Mouse (Mus musculus) CH12.LX (cell line): ENCODE data around the gene Prkcd.

Source experiments
- CTCF ChIP-seq, 2 experiments: IDR thresholded peaks in 1 of 2; conservative IDR thresholded peaks in 1 of 2; 2 replicates each; pipeline ENCODE4 v1.5.1; 2011 to 2012; ENCODE audit warnings: low read depth in 2 of 2, low read length in 2 of 2, improper control_type of control experiment in 1 of 2, inconsistent platforms in 1 of 2, mild to moderate bottlenecking in 1 of 2, moderate library complexity in 1 of 2
- IRF4 ChIP-seq: IDR thresholded peaks from 2 replicates; pipeline ENCODE4 v1.6.1; 2014; ENCODE audit warnings: low read depth, mild to moderate bottlenecking, inconsistent platforms, low read length, improper control_type of control experiment
- JUND ChIP-seq: conservative IDR thresholded peaks from 2 replicates; pipeline ENCODE4 v1.6.1; 2011; ENCODE audit warnings: low read depth, low read length, improper control_type of control experiment
- MAX ChIP-seq: IDR thresholded peaks from 2 replicates; pipeline ENCODE4 v1.6.1; 2011; ENCODE audit warnings: low read length, improper control_type of control experiment
- MXI1 ChIP-seq: IDR thresholded peaks from 2 replicates; pipeline ENCODE4 v1.6.1; 2011; ENCODE audit warnings: mild to moderate bottlenecking, low read depth, low read length, improper control_type of control experiment
- MYC ChIP-seq: IDR thresholded peaks from 2 replicates; pipeline ENCODE4 v1.6.1; 2011; ENCODE audit warnings: low read depth, mild to moderate bottlenecking, improper control_type of control experiment, low read length
- POLR2A ChIP-seq: IDR thresholded peaks from 2 replicates; pipeline ENCODE4 v1.6.1; 2011; ENCODE audit warnings: low read depth, mild to moderate bottlenecking, improper control_type of control experiment, low read length
- POLR2AphosphoS2 ChIP-seq: IDR thresholded peaks from 2 replicates; pipeline ENCODE4 v1.6.1; 2011; ENCODE audit warnings: low read depth, low read length, improper control_type of control experiment
- USF1 ChIP-seq: IDR thresholded peaks from 2 replicates; pipeline ENCODE4 v1.6.1; 2014; ENCODE audit warnings: low read depth, mild to moderate bottlenecking, inconsistent platforms, low read length, improper control_type of control experiment
- ZC3H11A ChIP-seq: IDR thresholded peaks from 2 replicates; pipeline ENCODE4 v1.6.1; 2012; ENCODE audit warnings: low read depth, mild to moderate bottlenecking, inconsistent platforms, low read length, improper control_type of control experiment

- TF ChIP-seq CTCF (conservative IDR thresholded peaks at IDR 0.05 in 1 of 2, IDR thresholded peaks at IDR 0.05 in 1 of 2; ENCODE audit: low read depth in 2 of 2, low read length in 2 of 2) (no peak), IRF4 (no peak), MXI1 (no peak), JUND (no peak), POLR2A (no peak), MAX (no peak), USF1 (no peak), POLR2AphosphoS2 (no peak), ZC3H11A (no peak), MYC (no peak)
These were observed 19.1 kb upstream of the Prkcd start for GRCm38 (mm10) chr14:30645066-30645465.
